Mouse (Mus musculus): ENCODE measurements around the gene Ccdc117.
"Not testable (repeated sequence)": the region's sequence is repeated elsewhere in the genome, so short reads cannot be mapped to it uniquely, and the experiment has no call there.

Gene Ccdc117

GRCm38 (mm10) chr11:5541799-5542481, at the start of gene Ccdc117:
Gene Ccdc117, minus strand, starts transcription at chr11:5542187.
- DNase-seq, result peak; percentile 86

DNA sequence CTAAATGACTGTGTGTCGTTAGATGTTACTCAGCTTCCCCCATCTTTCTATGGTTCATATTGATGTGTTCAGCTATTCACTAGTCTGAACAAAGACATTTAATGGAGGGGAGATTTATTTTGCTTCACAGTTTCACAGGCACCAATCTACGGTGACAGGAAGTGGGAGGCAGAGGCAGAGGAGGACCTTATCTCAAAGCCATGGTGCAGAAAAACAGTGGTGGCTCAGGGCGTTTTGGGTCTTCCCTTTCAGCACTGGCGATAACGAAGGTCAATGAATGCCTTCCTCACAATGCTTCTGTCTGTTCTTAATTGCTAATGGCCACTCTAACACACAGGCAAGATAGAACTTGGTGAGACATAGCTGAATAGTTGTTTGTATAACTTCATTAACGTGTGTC, 33.1 kb upstream of the Ccdc117 start:
- DNase-seq, result no peak

DNA sequence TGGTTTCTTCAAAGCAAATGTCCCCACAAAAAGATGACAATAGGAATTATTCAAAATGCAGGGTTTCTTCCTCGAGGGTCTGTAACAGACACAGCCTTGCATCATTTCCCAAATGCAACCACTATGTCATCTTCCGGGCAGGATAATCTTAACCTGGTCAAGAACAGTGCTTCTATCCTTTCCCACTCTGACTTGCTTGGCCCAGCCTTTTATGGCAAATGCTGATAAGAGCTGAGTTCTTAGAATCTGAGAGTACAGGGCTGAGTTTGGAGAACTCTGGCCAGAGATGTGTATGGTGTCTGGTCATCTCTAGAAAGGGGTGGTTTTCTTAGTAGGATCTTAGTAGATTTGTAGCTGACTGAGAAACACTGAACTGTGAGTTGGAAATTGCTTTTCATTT, 31.8 kb upstream of the Ccdc117 start:
- DNase-seq, result no peak

- DNase-seq, result no peak
Measured at GRCm38 (mm10) chr11:5571856-5572255, 29.9 kb upstream of the Ccdc117 start.

- no peak for DNase-seq
Measured at GRCm38 (mm10) chr11:5569474-5569873, 27.5 kb upstream of the Ccdc117 start, which contains the start of gene Ankrd36. Gene Ankrd36, plus strand, starts transcription at chr11:5569684.

GRCm38 (mm10) chr11:5568082-5568481, 26.1 kb upstream of the Ccdc117 start:
- no peak for DNase-seq

DNA sequence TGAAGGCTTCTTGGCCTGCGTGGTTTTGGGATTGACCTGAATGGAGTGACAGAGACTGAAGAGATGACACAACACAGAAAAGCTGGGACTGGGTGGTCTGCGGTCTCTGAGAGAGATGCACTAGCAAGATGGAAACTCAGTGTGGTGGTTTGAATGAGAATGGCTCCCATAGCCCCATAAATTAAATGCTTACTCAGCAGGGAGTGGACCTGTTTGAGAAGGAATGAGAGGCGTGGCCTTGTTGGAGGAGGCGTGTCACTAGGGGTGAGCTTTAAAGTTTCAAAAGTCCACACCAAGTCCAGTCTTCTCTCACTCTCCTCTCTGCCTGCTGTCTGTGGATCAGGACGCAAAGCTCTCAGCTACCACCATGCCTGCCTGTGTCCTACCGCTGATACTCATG, 25.7 kb upstream of the Ccdc117 start:
- DNase-seq, result no peak

GRCm38 (mm10) chr11:5566506-5566905, 24.5 kb upstream of the Ccdc117 start:
- no peak for DNase-seq

GRCm38 (mm10) chr11:5565596-5565995, 23.6 kb upstream of the Ccdc117 start:
- DNase-seq, result no peak

DNA sequence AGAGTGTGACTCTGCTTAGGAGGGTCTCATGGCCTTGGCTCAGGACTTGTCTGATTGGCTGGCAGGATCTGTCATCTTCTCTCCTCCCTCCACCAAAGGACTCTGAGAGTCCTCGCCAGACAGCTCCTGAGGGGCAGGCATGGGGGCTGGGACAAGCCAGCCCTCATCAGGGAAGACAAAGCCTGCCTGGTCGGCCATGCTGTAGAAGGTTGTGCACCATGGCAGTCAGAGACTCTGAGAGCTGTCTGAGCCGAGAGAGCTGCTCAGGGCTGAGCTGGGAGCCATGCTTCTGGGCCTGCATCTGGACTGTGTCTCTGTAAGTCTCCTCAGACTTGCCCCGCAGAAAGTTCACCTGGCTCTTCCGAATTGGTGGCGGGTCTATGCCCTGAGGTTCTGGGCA, 21.9 kb upstream of the Ccdc117 start:
- no peak for DNase-seq

DNA sequence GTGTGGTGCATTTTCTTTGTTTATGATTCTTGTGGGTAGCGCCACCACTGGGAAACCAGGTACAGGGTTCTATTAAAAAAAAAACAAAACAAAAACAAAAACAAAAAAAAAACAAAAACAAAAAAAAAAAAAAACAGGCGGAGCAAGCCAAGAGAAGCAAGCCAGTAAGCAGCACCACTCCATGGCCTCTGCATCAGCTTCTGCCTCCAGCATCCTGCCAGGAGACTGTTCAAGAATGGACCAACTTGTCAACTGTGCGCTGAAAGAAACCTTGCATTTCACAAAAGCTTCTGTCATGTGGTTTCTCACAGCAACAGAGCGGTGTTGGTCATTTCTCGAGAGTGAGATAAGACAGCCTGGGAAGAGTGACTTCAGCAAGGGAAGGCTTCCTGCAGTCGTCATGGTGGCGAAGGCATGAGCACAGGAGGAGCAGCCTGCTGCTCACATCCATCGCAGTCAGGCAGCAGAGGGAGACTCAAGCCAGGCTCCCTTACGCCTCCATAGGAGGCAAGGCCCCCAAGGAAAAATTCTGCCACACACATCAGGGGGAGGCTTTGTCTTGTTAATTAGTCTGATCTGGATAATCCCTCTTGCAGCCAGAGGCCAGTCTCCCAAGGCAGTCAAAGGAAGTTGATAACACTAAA, 20.8 kb upstream of the Ccdc117 start:
- DNase-seq, result no peak

DNA sequence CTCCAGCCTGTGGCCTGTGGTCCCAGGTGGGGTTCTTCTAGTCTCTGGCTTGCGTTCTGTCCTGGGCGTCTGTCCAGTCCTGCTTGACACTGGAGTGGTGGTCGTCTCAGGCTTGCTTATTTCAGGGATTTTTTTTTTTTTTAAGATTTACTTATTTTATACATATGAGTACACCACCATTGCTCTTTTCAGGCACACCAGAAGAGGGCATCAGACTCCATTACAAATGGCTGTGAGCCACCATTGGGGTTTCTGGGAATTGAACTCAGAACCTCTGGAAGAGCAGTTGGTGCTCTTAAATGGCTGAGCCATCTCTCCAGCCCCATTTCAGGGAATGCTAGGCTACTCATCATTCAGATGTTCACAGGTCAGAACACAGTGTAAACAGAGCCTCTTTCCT, 18.3 kb upstream of the Ccdc117 start:
- DNase-seq, result no peak

DNA sequence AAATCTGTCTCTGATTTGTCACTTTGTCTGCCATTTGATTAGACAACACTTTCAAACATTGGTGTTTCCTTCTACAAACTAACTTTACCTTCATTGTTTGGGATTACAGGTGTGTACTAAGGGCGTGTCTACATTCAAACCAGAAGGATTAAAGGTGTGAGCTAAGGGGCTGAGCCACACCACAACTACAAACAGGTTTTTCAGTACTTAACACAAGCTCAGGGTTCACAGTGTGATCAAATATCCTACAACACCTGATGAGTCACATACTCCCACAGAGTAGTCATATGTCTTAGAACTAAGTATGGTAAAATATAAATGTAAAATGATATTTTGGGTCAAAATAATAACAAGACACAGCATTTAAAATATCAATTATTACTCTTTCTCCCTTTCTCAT, 9.9 kb upstream of the Ccdc117 start:
- DNase-seq, result no peak

DNA sequence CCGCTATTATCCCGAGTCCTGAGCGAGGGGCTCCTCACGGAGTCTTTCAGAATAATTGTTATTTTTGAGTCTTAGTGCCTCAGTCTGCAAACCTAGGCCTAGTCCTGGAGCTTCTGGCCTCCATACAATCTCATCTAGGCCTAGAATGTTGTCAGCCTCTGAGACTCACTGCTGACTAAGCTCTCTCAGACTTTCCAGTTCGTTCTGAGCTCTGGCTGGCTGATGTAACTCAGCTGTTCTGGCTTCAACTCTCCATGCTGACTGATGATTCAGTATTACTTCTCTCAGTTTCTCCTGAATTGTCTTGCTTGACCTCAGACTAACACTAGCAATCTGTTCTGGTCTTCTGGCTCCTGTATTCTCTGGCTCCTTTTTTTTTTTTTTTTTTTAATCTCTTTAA, 9.4 kb upstream of the Ccdc117 start:
- DNase-seq, result no peak

- no peak for DNase-seq
Measured at GRCm38 (mm10) chr11:5546693-5547092, 4.7 kb upstream of the Ccdc117 start.

GRCm38 (mm10) chr11:5545457-5545856, 3.5 kb upstream of the Ccdc117 start:
- DNase-seq, result no peak

- not testable (repeated sequence) for DNase-seq
Measured at GRCm38 (mm10) chr11:5544709-5545108, 2.7 kb upstream of the Ccdc117 start.

DNA sequence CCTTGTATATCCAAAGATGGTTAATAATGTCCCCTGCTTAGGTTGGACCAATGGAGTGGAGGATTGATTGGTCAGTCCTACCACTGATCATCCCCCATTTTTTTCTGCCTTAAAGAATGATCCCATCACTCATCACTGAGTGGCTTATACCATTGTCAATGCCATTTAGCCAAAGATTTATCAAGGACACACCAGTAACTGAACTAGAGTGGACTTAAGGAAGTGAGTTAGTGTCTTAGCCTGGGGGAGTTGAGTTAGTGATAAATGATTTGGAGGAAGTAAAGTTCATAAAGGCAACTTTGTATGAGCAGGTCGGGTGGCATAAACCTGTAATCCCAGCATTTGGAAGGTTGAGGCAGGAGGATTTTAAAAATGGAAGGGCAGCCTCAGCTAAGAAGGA, 1.3 kb upstream of the Ccdc117 start:
- DNase-seq, result no peak

DNA sequence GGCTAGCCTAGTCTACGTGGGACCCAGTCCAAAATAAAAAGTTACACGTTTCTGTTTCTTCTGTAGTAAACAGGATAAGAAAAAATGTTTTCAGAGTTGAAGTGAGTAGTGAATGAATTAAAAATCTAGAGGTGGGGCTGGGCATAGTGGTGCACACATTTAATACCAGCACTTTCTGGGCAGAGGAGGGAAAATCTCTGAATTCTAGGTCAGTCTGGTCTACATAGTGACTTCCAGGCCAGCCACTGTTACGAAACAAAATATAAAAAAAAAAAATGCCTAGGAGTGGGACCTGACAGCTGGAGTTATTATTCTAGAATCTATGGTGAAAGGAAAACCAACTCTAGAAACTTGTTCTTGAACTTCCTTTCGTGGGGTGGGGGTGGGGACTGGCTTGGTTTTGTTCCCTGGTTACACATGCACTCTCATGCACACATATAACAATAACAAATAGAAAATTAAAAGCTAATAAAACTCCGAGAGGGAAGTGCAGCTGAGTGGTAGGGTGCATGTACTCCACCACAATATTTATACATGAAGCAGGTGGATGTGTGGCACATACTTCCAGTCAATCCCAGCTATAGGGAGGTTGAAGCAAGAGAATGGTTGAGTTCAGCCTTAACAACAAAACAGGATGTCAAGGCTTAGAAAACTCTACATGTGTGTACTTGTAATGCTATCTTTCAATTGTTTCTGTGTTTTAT, 647 bp upstream of the Ccdc117 start:
- no peak for DNase-seq

- no peak for DNase-seq
Measured at GRCm38 (mm10) chr11:5541230-5541798, 673 bp downstream of the Ccdc117 start.

DNA sequence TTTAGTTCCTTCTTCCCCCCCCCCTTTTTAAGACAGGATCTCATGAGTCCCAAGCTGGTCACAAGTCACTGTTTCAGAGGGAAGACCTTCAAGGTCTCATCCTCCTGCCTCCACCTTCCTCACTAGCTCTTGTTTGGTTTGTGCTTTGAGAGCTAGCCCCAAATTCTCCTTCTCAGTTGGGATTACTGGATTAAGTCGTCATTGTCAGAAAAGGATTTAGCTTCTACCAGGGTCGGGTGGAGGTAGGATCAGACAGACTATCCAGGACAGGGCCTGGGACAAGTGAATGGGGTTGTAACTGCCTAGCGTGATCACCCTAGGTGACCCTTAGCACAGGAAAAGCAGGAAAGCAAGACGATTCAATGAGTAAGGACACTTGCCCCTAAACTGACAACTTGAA, 1.7 kb downstream of the Ccdc117 start:
- no peak for DNase-seq

GRCm38 (mm10) chr11:5537454-5537853, 4.5 kb downstream of the Ccdc117 start:
- not testable (repeated sequence) for DNase-seq

GRCm38 (mm10) chr11:5533108-5533507, 8.9 kb downstream of the Ccdc117 start:
- DNase-seq, result no peak

GRCm38 (mm10) chr11:5530717-5531116, 11.3 kb downstream of the Ccdc117 start:
- DNase-seq, result no peak

Measured in right cerebral cortex, postnatal 25 days (tissue).